Mouse (Mus musculus): ENCODE measurements around the gene Pdk3. TPM values are rescaled to one million over a fixed set of nuclear protein-coding genes. Genes with fewer than 3 reads are reported as not detected.

Gene Pdk3
- polyA plus RNA-seq, 1 experiment from 2014 or later: 70.4 TPM

GRCm38 (mm10) chrX:93756867-93757455, 75.0 kb downstream of the Pdk3 start:
- H3K4me2 ChIP-seq: no peak overlapping the region
- no peaks in the 10 kb centered on the region for H3K4me1 ChIP-seq
- H3K27ac ChIP-seq: no peak overlapping the region
- H3K9ac ChIP-seq: no peak overlapping the region
- H3K36me3 ChIP-seq: no peaks in the 10 kb centered on the region
- H3K27me3 ChIP-seq: peaks cover 31% of the 10 kb centered on the region
- no peak for ATAC-seq (replicated peaks; ENCODE audit: low FRiP score)
- H3K4me3 ChIP-seq (replicated peaks): no peak overlapping the region
- no peaks in the 10 kb centered on the region for H3K9me3 ChIP-seq (replicated peaks)
- 68% methylated on average over 7 of the region's 7 CpGs for WGBS

DNA sequence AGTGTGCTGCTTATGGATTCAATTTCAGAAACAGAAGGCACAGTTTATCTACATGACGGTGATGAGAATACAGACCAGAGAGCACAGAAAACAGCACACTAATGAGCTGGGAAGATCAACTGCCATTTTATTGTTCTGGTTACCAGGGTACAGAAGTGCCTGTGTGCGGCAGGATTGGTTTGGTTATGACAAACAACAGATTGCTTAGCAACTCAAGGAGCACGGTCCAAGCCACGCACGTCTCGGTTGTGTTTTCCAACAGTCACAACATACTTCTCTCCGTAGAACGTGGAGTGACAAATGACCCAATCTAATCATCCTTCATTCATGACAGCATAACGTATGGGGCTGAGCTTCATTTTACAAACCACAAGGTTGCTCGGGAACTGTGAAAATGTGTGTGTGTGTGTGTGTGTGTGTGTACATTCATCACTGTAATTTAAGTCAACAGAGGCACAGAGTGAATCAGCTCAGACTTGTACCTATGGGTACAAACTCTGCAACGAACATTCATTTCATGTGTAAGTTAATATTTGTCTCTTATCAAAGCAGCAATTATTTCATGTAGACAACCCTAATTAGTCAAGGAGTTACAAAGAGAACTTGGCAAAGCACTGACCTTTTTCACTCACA, 76.7 kb downstream of the Pdk3 start:
- H3K4me1 ChIP-seq: no peaks in the 10 kb centered on the region
- peaks cover 16% of the 10 kb centered on the region; the same call in 1 of the 2 replicates for H3K27me3 ChIP-seq
- 72% methylated on average over 11 of the region's 11 CpGs for WGBS
- no peak for ATAC-seq (replicated peaks; ENCODE audit: low FRiP score)
- no peak overlapping the region for H3K27ac ChIP-seq
- no peak overlapping the region for H3K4me3 ChIP-seq (replicated peaks)
- no peaks in the 10 kb centered on the region for H3K36me3 ChIP-seq
- H3K9ac ChIP-seq: no peak overlapping the region
- no peak overlapping the region for H3K4me2 ChIP-seq
- H3K9me3 ChIP-seq (replicated peaks): no peaks in the 10 kb centered on the region

DNA sequence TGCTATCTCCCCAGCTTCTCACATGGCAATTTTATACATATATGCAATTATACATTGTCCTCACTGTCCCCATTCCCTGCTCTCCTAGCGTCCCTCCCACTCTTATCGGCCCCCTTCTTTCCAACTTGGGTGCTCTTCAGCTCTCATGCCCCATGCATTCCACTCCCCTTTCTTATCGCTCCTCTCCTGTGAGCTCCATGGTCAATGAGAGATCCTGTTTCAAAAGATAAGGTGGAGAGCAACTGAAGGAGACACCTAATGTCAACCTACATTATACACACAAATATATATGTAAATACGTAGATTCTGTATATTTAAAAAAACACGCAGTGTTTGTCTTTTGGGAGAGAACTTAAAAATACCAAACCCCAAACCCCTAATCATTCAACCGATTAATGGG, 81.4 kb downstream of the Pdk3 start:
- WGBS: 88% methylated on average over 6 of the region's 6 CpGs
- ATAC-seq (replicated peaks; ENCODE audit: low FRiP score): no peak
- Histone ChIP-seq H3K4me1 (no peaks in the 10 kb centered on the region), H3K4me3 (replicated peaks) (no peak overlapping the region), H3K36me3 (no peaks in the 10 kb centered on the region), H3K4me2 (no peak overlapping the region), H3K9ac (no peak overlapping the region), H3K9me3 (replicated peaks) (no peaks in the 10 kb centered on the region), H3K27me3 (peaks cover 6% of the 10 kb centered on the region; the same call in 1 of the 2 replicates), H3K27ac (no peak overlapping the region)

DNA sequence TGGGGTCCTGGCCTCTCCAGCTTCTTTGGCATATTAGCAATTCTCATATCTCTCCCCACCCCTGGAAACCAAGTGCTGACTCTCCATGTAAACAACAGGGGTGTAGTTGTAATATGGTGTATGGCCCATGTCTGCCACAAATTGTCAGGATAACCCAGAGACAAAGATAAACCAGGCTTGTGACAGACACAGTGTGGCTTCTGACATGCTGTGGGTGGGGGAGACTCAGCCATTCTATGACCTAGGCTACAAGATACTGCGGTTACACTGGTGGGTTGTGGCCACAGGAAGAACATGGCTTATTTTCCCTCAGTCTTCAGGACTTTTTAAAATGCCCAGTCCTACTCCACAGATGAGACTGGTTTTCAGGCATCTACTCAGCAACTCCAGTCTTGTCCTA, 82.8 kb downstream of the Pdk3 start:
- WGBS: 94% methylated on average over 1 of the region's 1 CpGs
- peaks cover 6% of the 10 kb centered on the region; the same call in 1 of the 2 replicates for H3K27me3 ChIP-seq
- ATAC-seq (replicated peaks; ENCODE audit: low FRiP score): no peak

GRCm38 (mm10) chrX:93732975-93733748, 98.8 kb downstream of the Pdk3 start:
- Histone ChIP-seq H3K27me3 (peaks cover 30% of the 10 kb centered on the region), H3K4me2 (no peak overlapping the region), H3K27ac (no peak overlapping the region), H3K4me1 (no peaks in the 10 kb centered on the region), H3K36me3 (no peaks in the 10 kb centered on the region), H3K9me3 (replicated peaks) (no peaks in the 10 kb centered on the region), H3K4me3 (replicated peaks) (no peak overlapping the region), H3K9ac (no peak overlapping the region)
- WGBS: 58% methylated on average over 6 of the region's 6 CpGs
- no peak for ATAC-seq (replicated peaks; ENCODE audit: low FRiP score)

More for the DNA sequence above, 82.8 kb downstream of the Pdk3 start:
- H3K9me3 ChIP-seq (replicated peaks): no peaks in the 10 kb centered on the region
- H3K4me1 ChIP-seq: no peaks in the 10 kb centered on the region
- H3K4me3 ChIP-seq (replicated peaks): no peak overlapping the region
- no peaks in the 10 kb centered on the region for H3K36me3 ChIP-seq
- H3K4me2 ChIP-seq: no peak overlapping the region
- no peak overlapping the region for H3K9ac ChIP-seq
- no peak overlapping the region for H3K27ac ChIP-seq

DNA sequence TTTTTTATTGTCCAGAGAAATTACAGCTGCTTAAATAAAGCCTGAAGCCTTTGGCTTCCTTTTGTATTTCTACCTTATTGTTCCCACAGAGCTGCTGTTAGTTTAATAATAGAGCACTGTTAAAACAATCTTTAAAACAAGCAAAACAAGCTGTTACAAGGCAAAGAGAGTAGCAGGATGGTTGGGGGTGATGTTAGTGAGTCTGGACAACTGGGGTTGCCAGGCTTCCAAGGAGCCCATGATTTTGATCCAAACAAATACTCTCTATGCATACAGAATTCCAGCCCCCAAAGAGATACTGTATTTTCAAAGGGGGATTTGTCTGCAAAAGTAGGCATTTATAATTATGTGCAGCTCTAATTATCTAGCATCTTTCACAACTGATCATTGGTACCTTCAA, 99.6 kb downstream of the Pdk3 start:
- Histone ChIP-seq H3K27ac (no peak overlapping the region), H3K9ac (no peak overlapping the region), H3K4me1 (no peaks in the 10 kb centered on the region), H3K4me2 (no peak overlapping the region), H3K4me3 (replicated peaks) (no peak overlapping the region), H3K27me3 (peaks cover 26% of the 10 kb centered on the region), H3K36me3 (no peaks in the 10 kb centered on the region), H3K9me3 (replicated peaks) (no peaks in the 10 kb centered on the region)
- ATAC-seq (replicated peaks; ENCODE audit: low FRiP score): no peak

DNA sequence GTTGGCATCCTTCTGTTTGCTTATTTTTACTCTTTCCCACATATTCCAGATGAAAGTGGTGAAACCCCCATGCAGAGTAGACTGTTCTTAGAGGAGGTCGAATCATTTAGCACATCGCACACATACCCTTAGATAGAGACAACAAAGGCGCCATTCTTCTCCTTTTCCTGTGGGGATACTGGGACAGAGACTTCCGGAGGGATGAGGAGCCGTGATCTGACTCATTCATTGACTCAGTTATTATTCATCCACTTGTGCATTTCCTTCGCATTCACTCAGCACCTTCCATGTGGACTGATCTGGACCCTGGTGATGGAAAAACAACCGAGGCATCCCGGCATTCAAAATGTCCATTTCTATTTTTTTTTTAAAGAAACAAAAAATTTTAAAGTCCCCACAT, 101.1 kb downstream of the Pdk3 start:
- ATAC-seq (replicated peaks; ENCODE audit: low FRiP score): no peak
- H3K36me3 ChIP-seq: no peaks in the 10 kb centered on the region
- H3K9ac ChIP-seq: no peak overlapping the region
- H3K4me2 ChIP-seq: no peak overlapping the region
- 90% methylated on average over 8 of the region's 8 CpGs for WGBS
- H3K27ac ChIP-seq: no peak overlapping the region
- no peak overlapping the region for H3K4me3 ChIP-seq (replicated peaks)
- H3K27me3 ChIP-seq: peaks cover 18% of the 10 kb centered on the region
- H3K4me1 ChIP-seq: no peaks in the 10 kb centered on the region
- no peaks in the 10 kb centered on the region for H3K9me3 ChIP-seq (replicated peaks)

GRCm38 (mm10) chrX:93729529-93729928, 102.5 kb downstream of the Pdk3 start:
- Histone ChIP-seq H3K27ac (no peak overlapping the region), H3K4me3 (replicated peaks) (no peak overlapping the region), H3K4me1 (no peaks in the 10 kb centered on the region), H3K27me3 (peaks cover 13% of the 10 kb centered on the region), H3K4me2 (no peak overlapping the region), H3K36me3 (no peaks in the 10 kb centered on the region), H3K9me3 (replicated peaks) (no peaks in the 10 kb centered on the region), H3K9ac (no peak overlapping the region)
- WGBS: 89% methylated on average over 1 of the region's 1 CpGs
- no peak for ATAC-seq (replicated peaks; ENCODE audit: low FRiP score)

Other genes starting within 250 kb of the Pdk3 start
- 21.7 and 23.2 TPM in 2 replicates for gene Pola1, start 200.0 kb downstream of the Pdk3 start, polyA plus RNA-seq (2015; fragmentation: Nextera tagmentation; extraction: Ambion mirVana)
- gene Pcyt1b, start 177.3 kb downstream of the Pdk3 start, polyA plus RNA-seq (2015; fragmentation: Nextera tagmentation; extraction: Ambion mirVana): 1.3 and 1.6 TPM in 2 replicates
- gene AU015836, start 136.5 kb upstream of the Pdk3 start, polyA plus RNA-seq (2015; fragmentation: Nextera tagmentation; extraction: Ambion mirVana): 0.05 TPM in 1 of 2 replicates, not detected in the other

Data from kidney, embryonic 15.5 days (tissue).